Mouse (Mus musculus) lung, embryonic 15.5 days (tissue): ENCODE measurements around the gene Tctn1. TPM values are rescaled to one million over a fixed set of nuclear protein-coding genes. Genes with fewer than 3 reads are reported as not detected.

Experiments
- polyA plus RNA-seq: library from polyadenylated mRNA; unstranded; fragments of >200 nt; fragmentation: Nextera tagmentation; extraction: Ambion mirVana; gene quantifications from 2 replicates; pipeline ENCODE4 v1.2.1, GENCODE M21; 2015

Tctn1 gene
- polyA plus RNA-seq, 1 experiment from 2014 or later: 6.3 TPM

Other genes starting within 250 kb of the Tctn1 start
- gene Cux2, start 214.4 kb downstream of the Tctn1 start, polyA plus RNA-seq: 2.4 and 3.6 TPM in 2 replicates
- 30.4 and 142 TPM in 2 replicates for gene Myl2, start 163.5 kb downstream of the Tctn1 start, polyA plus RNA-seq
- gene Ccdc63, start 123.6 kb downstream of the Tctn1 start, polyA plus RNA-seq: not detected in 2 replicates
- 263 and 264 TPM in 2 replicates for gene Ppp1cc, start 106.2 kb downstream of the Tctn1 start, polyA plus RNA-seq
- 4.0 and 4.7 TPM in 2 replicates for gene Hvcn1, start 57.7 kb downstream of the Tctn1 start, polyA plus RNA-seq
- gene Pptc7, start 19.9 kb upstream of the Tctn1 start, polyA plus RNA-seq: 7.6 and 8.7 TPM in 2 replicates
- 7.7 and 9.2 TPM in 2 replicates for gene Rad9b, start 89.8 kb upstream of the Tctn1 start, polyA plus RNA-seq
- 211 and 224 TPM in 2 replicates for gene Vps29, start 89.9 kb upstream of the Tctn1 start, polyA plus RNA-seq
- 70.5 and 70.7 TPM in 2 replicates for gene Gpn3, start 107.4 kb upstream of the Tctn1 start, polyA plus RNA-seq
- gene Fam216a, start 107.9 kb upstream of the Tctn1 start, polyA plus RNA-seq: 72.4 and 74.9 TPM in 2 replicates
- 152 and 160 TPM in 2 replicates for gene Arpc3, start 127.4 kb upstream of the Tctn1 start, polyA plus RNA-seq
- gene Anapc7, start 157.2 kb upstream of the Tctn1 start, polyA plus RNA-seq: 43.9 and 46.2 TPM in 2 replicates
- 31.3 and 37.3 TPM in 2 replicates for gene Atp2a2, start 237.8 kb upstream of the Tctn1 start, polyA plus RNA-seq